Mouse (Mus musculus): ENCODE measurements around the gene Fn3krp. TPM values are rescaled to one million over a fixed set of nuclear protein-coding genes. Genes with fewer than 3 reads are reported as not detected.

Fn3krp gene
- polyA plus RNA-seq, 1 experiment from 2014 or later, result 9.4 TPM

GRCm38 (mm10) chr11:121467408-121467807, 46.2 kb downstream of the Fn3krp start:
- H3K9me3 ChIP-seq (replicated peaks; ENCODE audit: control insufficient read depth, low read length), result no peaks in the 10 kb centered on the region
- H3K4me1 ChIP-seq (ENCODE audit: control insufficient read depth, insufficient read depth, low read length), result no peaks in the 10 kb centered on the region
- H3K4me2 ChIP-seq (ENCODE audit: low read depth, low read length), result no peak overlapping the region
- no peak for ATAC-seq (ENCODE audit: insufficient read depth, low FRiP score)
- H3K4me3 ChIP-seq (replicated peaks; ENCODE audit: low read length), result no peak overlapping the region
- peaks cover 7% of the 10 kb centered on the region; the same call in 1 of the 2 replicates for H3K36me3 ChIP-seq (ENCODE audit: control insufficient read depth, insufficient read depth, low read length)
- 87% methylated on average over 6 of the region's 6 CpGs for WGBS
- H3K27me3 ChIP-seq (ENCODE audit: control insufficient read depth, insufficient read depth, low read length), result no peaks in the 10 kb centered on the region
- no peak overlapping the region for H3K27ac ChIP-seq (ENCODE audit: low read length)
- no peak overlapping the region for H3K9ac ChIP-seq (ENCODE audit: low read length)

GRCm38 (mm10) chr11:121474831-121475230, 53.6 kb downstream of the Fn3krp start:
- WGBS, result 66% methylated on average over 3 of the region's 3 CpGs
- Histone ChIP-seq H3K27me3 (ENCODE audit: control insufficient read depth, insufficient read depth, low read length) (no peaks in the 10 kb centered on the region), H3K4me2 (ENCODE audit: low read depth, low read length) (no peak overlapping the region), H3K36me3 (ENCODE audit: control insufficient read depth, insufficient read depth, low read length) (no peaks in the 10 kb centered on the region), H3K4me3 (replicated peaks; ENCODE audit: low read length) (no peak overlapping the region), H3K9ac (ENCODE audit: low read length) (no peak overlapping the region), H3K27ac (ENCODE audit: low read length) (no peak overlapping the region), H3K9me3 (replicated peaks; ENCODE audit: control insufficient read depth, low read length) (no peaks in the 10 kb centered on the region), H3K4me1 (ENCODE audit: control insufficient read depth, insufficient read depth, low read length) (no peaks in the 10 kb centered on the region)
- ATAC-seq (ENCODE audit: insufficient read depth, low FRiP score), result no peak

- ATAC-seq (ENCODE audit: insufficient read depth, low FRiP score), result peak; percentile 37; the same call in 1 of the 2 replicates
Observed at GRCm38 (mm10) chr11:121475699-121476415, 54.7 kb downstream of the Fn3krp start.

GRCm38 (mm10) chr11:121479476-121480203, 58.4 kb downstream of the Fn3krp start:
- Histone ChIP-seq H3K9me3 (replicated peaks; ENCODE audit: control insufficient read depth, low read length) (no peaks in the 10 kb centered on the region), H3K27me3 (ENCODE audit: control insufficient read depth, insufficient read depth, low read length) (no peaks in the 10 kb centered on the region), H3K9ac (ENCODE audit: low read length) (0 out of 2 replicates have a peak overlapping the region, but pooled peaks have one; percentile 0), H3K4me3 (replicated peaks; ENCODE audit: low read length) (no peak overlapping the region), H3K4me2 (ENCODE audit: low read depth, low read length) (no peak overlapping the region), H3K27ac (ENCODE audit: low read length) (peak overlapping the region; percentile 84), H3K36me3 (ENCODE audit: control insufficient read depth, insufficient read depth, low read length) (no peaks in the 10 kb centered on the region), H3K4me1 (ENCODE audit: control insufficient read depth, insufficient read depth, low read length) (no peaks in the 10 kb centered on the region)
- ATAC-seq (ENCODE audit: insufficient read depth, low FRiP score), result 0 out of 2 replicates have a peak, but pooled peaks have one; percentile 35
- 82% methylated on average over 15 of the region's 15 CpGs for WGBS

More at GRCm38 (mm10) chr11:121475699-121476415, 54.7 kb downstream of the Fn3krp start:
- 32% methylated on average over 9 of the region's 9 CpGs for WGBS
- H3K4me1 ChIP-seq (ENCODE audit: control insufficient read depth, insufficient read depth, low read length), result no peaks in the 10 kb centered on the region
- H3K36me3 ChIP-seq (ENCODE audit: control insufficient read depth, insufficient read depth, low read length), result no peaks in the 10 kb centered on the region
- no peak overlapping the region for H3K27ac ChIP-seq (ENCODE audit: low read length)
- no peaks in the 10 kb centered on the region for H3K27me3 ChIP-seq (ENCODE audit: control insufficient read depth, insufficient read depth, low read length)
- no peak overlapping the region for H3K4me2 ChIP-seq (ENCODE audit: low read depth, low read length)
- H3K9ac ChIP-seq (ENCODE audit: low read length), result peak overlapping the region; percentile 4; the same call in 1 of the 2 replicates
- no peaks in the 10 kb centered on the region for H3K9me3 ChIP-seq (replicated peaks; ENCODE audit: control insufficient read depth, low read length)
- H3K4me3 ChIP-seq (replicated peaks; ENCODE audit: low read length), result no peak overlapping the region

Small RNA genes lying within 50 kb of the gene (microRNA-seq; reads per million reads assigned to microRNA genes)
- not detected for gene Mir7236

Other genes starting within 250 kb of the Fn3krp start
- 8.5 and 9.4 TPM in 2 replicates for gene Hexdc, start 217.0 kb upstream of the Fn3krp start, polyA plus RNA-seq (2015; fragmentation: Nextera tagmentation; extraction: Ambion mirVana)
- 29.4 and 30.4 TPM in 2 replicates for gene Ogfod3, start 216.7 kb upstream of the Fn3krp start, polyA plus RNA-seq (2015; fragmentation: Nextera tagmentation; extraction: Ambion mirVana)
- 37.9 and 44.2 TPM in 2 replicates for gene Cybc1, start 192.1 kb upstream of the Fn3krp start, polyA plus RNA-seq (2015; fragmentation: Nextera tagmentation; extraction: Ambion mirVana)
- gene Narf, start 184.1 kb upstream of the Fn3krp start, polyA plus RNA-seq (2015; fragmentation: Nextera tagmentation; extraction: Ambion mirVana), result 52.8 and 65.6 TPM in 2 replicates
- 6.1 and 6.6 TPM in 2 replicates for gene Foxk2, start 161.4 kb upstream of the Fn3krp start, polyA plus RNA-seq (2015; fragmentation: Nextera tagmentation; extraction: Ambion mirVana)
- gene Wdr45b, start 67.0 kb upstream of the Fn3krp start, polyA plus RNA-seq (2015; fragmentation: Nextera tagmentation; extraction: Ambion mirVana), result 78.3 and 91.2 TPM in 2 replicates
- gene Rab40b, start 33.1 kb upstream of the Fn3krp start, polyA plus RNA-seq (2015; fragmentation: Nextera tagmentation; extraction: Ambion mirVana), result 6.5 and 14.2 TPM in 2 replicates
- gene Fn3k, start 13.5 kb downstream of the Fn3krp start, polyA plus RNA-seq (2015; fragmentation: Nextera tagmentation; extraction: Ambion mirVana), result 1.6 and 2.9 TPM in 2 replicates
- 42.2 and 44.4 TPM in 2 replicates for gene Tbcd, start 30.5 kb downstream of the Fn3krp start, polyA plus RNA-seq (2015; fragmentation: Nextera tagmentation; extraction: Ambion mirVana)
- 18.3 and 25.8 TPM in 2 replicates for gene Zfp750, start 97.9 kb downstream of the Fn3krp start, polyA plus RNA-seq (2015; fragmentation: Nextera tagmentation; extraction: Ambion mirVana)

Measured in stomach, embryonic 16.5 days (tissue).